Mouse (Mus musculus) brown adipose tissue, adult 24 weeks (tissue): ENCODE data around the gene Pfn4. TPM values are rescaled to one million over a fixed set of nuclear protein-coding genes. Genes with fewer than 3 reads are reported as not detected.

ENCODE experiments used
- H3K27ac ChIP-seq: fragments of 200-500 bp; replicated peaks from 2 replicates; pipeline ENCODE4 v1.5.1; 2012; ENCODE audit warnings: low read depth, mild to moderate bottlenecking, low read length
- H3K4me1 ChIP-seq: fragments of 200-500 bp; 2 replicates; pipeline ENCODE4 v1.6.1; 2012; ENCODE audit warnings: low read length, mixed read lengths; ENCODE audit not compliant: control insufficient read depth, insufficient read depth, insufficient read length
- H3K4me3 ChIP-seq: fragments of 200-500 bp; 2 replicates; pipeline ENCODE4 v1.5.1; 2012; ENCODE audit warnings: low read depth, mild to moderate bottlenecking, low read length, moderate library complexity; ENCODE audit not compliant: insufficient read depth
- polyA plus RNA-seq: library from polyadenylated mRNA; stranded (reverse); fragments of >200 nt; gene quantifications from 2 replicates; pipeline ENCODE4 v1.2.4, GENCODE M21; 2012; ENCODE audit not compliant: missing spikeins, insufficient read depth, insufficient read length

Gene Pfn4
- polyA plus RNA-seq, 1 experiment = 3.2 TPM

DNA sequence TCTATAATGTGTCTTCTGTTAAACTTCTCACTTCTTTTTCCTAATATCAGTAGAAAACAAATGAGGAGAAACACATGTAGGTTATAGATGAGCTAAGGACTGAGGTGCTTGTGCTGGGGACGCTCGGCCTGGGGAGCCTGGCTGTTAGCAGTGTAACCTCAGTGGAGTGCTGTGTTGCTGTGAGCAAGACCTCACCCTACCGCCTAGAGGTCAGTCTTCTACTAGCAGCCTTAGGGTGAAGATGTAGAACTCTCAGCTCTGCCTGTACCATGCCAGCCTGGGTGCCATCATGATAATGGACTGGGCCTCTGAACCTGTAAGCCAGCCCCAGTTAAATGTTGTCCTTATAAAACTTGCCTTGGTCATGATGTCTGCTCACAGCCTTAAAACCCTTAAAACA, 58.4 kb downstream of the Pfn4 start:
- no peak overlapping the region for H3K4me3 ChIP-seq
- no peaks in the 10 kb centered on the region for H3K4me1 ChIP-seq
- H3K27ac ChIP-seq = no peak overlapping the region

Other genes starting within 250 kb of the Pfn4 start
- gene Itsn2, start 176.4 kb upstream of the Pfn4 start, polyA plus RNA-seq = 20.5 and 25.3 TPM in 2 replicates
- not detected in 2 replicates for gene Gm3625, start 176.1 kb upstream of the Pfn4 start, polyA plus RNA-seq
- 0.50 and 0.83 TPM in 2 replicates for gene Fam228a, start 30.6 kb upstream of the Pfn4 start, polyA plus RNA-seq
- gene Fam228b, start 245 bp downstream of the Pfn4 start, polyA plus RNA-seq = 14.4 and 23.9 TPM in 2 replicates
- gene Sf3b6, start 48.5 kb downstream of the Pfn4 start, polyA plus RNA-seq = 164 and 180 TPM in 2 replicates
- 1.4 and 2.5 TPM in 2 replicates for gene Fkbp1b, start 72.6 kb downstream of the Pfn4 start, polyA plus RNA-seq
- gene Wdcp, start 74.3 kb downstream of the Pfn4 start, polyA plus RNA-seq = 6.3 and 7.7 TPM in 2 replicates
- gene Mfsd2b, start 105.3 kb downstream of the Pfn4 start, polyA plus RNA-seq = not detected in 2 replicates
- 63.9 and 116 TPM in 2 replicates for gene Ubxn2a, start 138.7 kb downstream of the Pfn4 start, polyA plus RNA-seq
- 5.7 and 6.1 TPM in 2 replicates for gene Atad2b, start 148.3 kb downstream of the Pfn4 start, polyA plus RNA-seq